Mouse (Mus musculus) intestine, embryonic 15.5 days (tissue): ENCODE measurements around the gene Lsm11. TPM values are rescaled to one million over a fixed set of nuclear protein-coding genes. Genes with fewer than 3 reads are reported as not detected.

Experiments
- ATAC-seq: fragments of 200-750 bp; cut with Nextera tagmentation; 2 replicates; pipeline ENCODE4 v1.8.0; 2017; ENCODE audit warnings: moderate TSS enrichment, moderate library complexity
- H3K27ac ChIP-seq: fragments of 300-500 bp; sonication (generic); 2 replicates; pipeline ENCODE4 v1.5.1; 2015; ENCODE audit warnings: mild to moderate bottlenecking, inconsistent platforms
- H3K27me3 ChIP-seq: fragments of 300-500 bp; sonication (generic); replicated peaks from 2 replicates; pipeline ENCODE4 v1.6.1; 2015; ENCODE audit warnings: inconsistent platforms
- H3K36me3 ChIP-seq: fragments of 300-500 bp; sonication (generic); 2 replicates; pipeline ENCODE4 v1.6.1; 2015; ENCODE audit warnings: inconsistent platforms
- H3K4me1 ChIP-seq: fragments of 300-500 bp; sonication (generic); replicated peaks from 2 replicates; pipeline ENCODE4 v1.6.1; 2015; ENCODE audit warnings: inconsistent platforms
- H3K4me2 ChIP-seq: fragments of 300-500 bp; sonication (generic); replicated peaks from 2 replicates; pipeline ENCODE4 v1.6.1; 2015; ENCODE audit warnings: mild to moderate bottlenecking, inconsistent platforms
- H3K4me3 ChIP-seq: fragments of 300-500 bp; sonication (generic); replicated peaks from 2 replicates; pipeline ENCODE4 v1.5.1; 2015; ENCODE audit warnings: inconsistent platforms
- H3K9ac ChIP-seq: fragments of 300-500 bp; sonication (generic); 2 replicates; pipeline ENCODE4 v1.6.1; 2015; ENCODE audit warnings: inconsistent platforms
- H3K9me3 ChIP-seq: fragments of 300-500 bp; sonication (generic); 2 replicates; pipeline ENCODE4 v1.6.1; 2016; ENCODE audit warnings: inconsistent platforms
- WGBS: fragments of 180-500 bp; shearing (Covaris S2); methylation state at CpG from one replicate; pipeline ENCODE4 v1.1.7; 2015; 5-methylcytosine and 5-hydroxymethylcytosine counted together
- polyA plus RNA-seq: library from polyadenylated mRNA; unstranded; fragments of >200 nt; fragmentation: Nextera tagmentation; extraction: Ambion mirVana; gene quantifications from 2 replicates; pipeline ENCODE4 v1.2.1, GENCODE M21; 2015

Lsm11 gene
- polyA plus RNA-seq, 1 experiment from 2014 or later = 6.7 TPM

- no peaks in the 10 kb centered on the region for H3K9me3 ChIP-seq
- no peak overlapping the region for H3K9ac ChIP-seq
- H3K4me3 ChIP-seq = no peak overlapping the region
- H3K27ac ChIP-seq = no peak overlapping the region
- ATAC-seq = no peak
- 0 out of 2 replicates have a peak, but pooled peaks cover 3% of the 10 kb centered on the region for H3K4me1 ChIP-seq
- H3K27me3 ChIP-seq = no peaks in the 10 kb centered on the region
- H3K36me3 ChIP-seq = no peaks in the 10 kb centered on the region
- WGBS = 72% methylated on average over 6 of the region's 6 CpGs
- no peak overlapping the region for H3K4me2 ChIP-seq
Measured at GRCm38 (mm10) chr11:45925436-45925835, 19.3 kb downstream of the Lsm11 start.

- no peaks in the 10 kb centered on the region for H3K9me3 ChIP-seq
- ATAC-seq = no peak
- no peak overlapping the region for H3K27ac ChIP-seq
- H3K4me1 ChIP-seq = 0 out of 2 replicates have a peak, but pooled peaks cover 3% of the 10 kb centered on the region
- H3K27me3 ChIP-seq = no peaks in the 10 kb centered on the region
- no peaks in the 10 kb centered on the region for H3K36me3 ChIP-seq
- H3K4me2 ChIP-seq = peak overlapping the region; percentile 37
- H3K4me3 ChIP-seq = 0 out of 2 replicates have a peak overlapping the region, but pooled peaks have one; percentile 1
- H3K9ac ChIP-seq = no peak overlapping the region
- WGBS = 15% methylated on average over 10 of the region's 10 CpGs
Measured at GRCm38 (mm10) chr11:45921480-45921898, 23.2 kb downstream of the Lsm11 start.

- 44% methylated on average over 8 of the region's 8 CpGs for WGBS
- Histone ChIP-seq H3K27me3 (no peaks in the 10 kb centered on the region), H3K4me3 (no peak overlapping the region), H3K4me1 (0 out of 2 replicates have a peak, but pooled peaks cover 3% of the 10 kb centered on the region), H3K4me2 (peak overlapping the region; percentile 37), H3K27ac (no peak overlapping the region), H3K9me3 (no peaks in the 10 kb centered on the region), H3K36me3 (no peaks in the 10 kb centered on the region), H3K9ac (no peak overlapping the region)
- ATAC-seq = no peak
Measured at GRCm38 (mm10) chr11:45921026-45921425, 23.7 kb downstream of the Lsm11 start.

GRCm38 (mm10) chr11:45918836-45919235 is 25.9 kb downstream of the Lsm11 start:
- no peak overlapping the region for H3K4me3 ChIP-seq
- H3K27ac ChIP-seq = no peak overlapping the region
- 73% methylated on average over 4 of the region's 4 CpGs for WGBS
- ATAC-seq = no peak
- H3K4me1 ChIP-seq = 0 out of 2 replicates have a peak, but pooled peaks cover 3% of the 10 kb centered on the region
- no peak overlapping the region for H3K9ac ChIP-seq
- no peaks in the 10 kb centered on the region for H3K36me3 ChIP-seq
- H3K4me2 ChIP-seq = no peak overlapping the region
- no peaks in the 10 kb centered on the region for H3K27me3 ChIP-seq
- no peaks in the 10 kb centered on the region for H3K9me3 ChIP-seq

GRCm38 (mm10) chr11:45918018-45918417 is 26.7 kb downstream of the Lsm11 start:
- Histone ChIP-seq H3K4me1 (0 out of 2 replicates have a peak, but pooled peaks cover 3% of the 10 kb centered on the region), H3K27ac (no peak overlapping the region), H3K4me2 (no peak overlapping the region), H3K9ac (no peak overlapping the region), H3K9me3 (no peaks in the 10 kb centered on the region), H3K27me3 (no peaks in the 10 kb centered on the region), H3K4me3 (no peak overlapping the region), H3K36me3 (no peaks in the 10 kb centered on the region)
- ATAC-seq = no peak
- 91% methylated on average over 6 of the region's 6 CpGs for WGBS

GRCm38 (mm10) chr11:45916196-45916595 is 28.5 kb downstream of the Lsm11 start:
- Histone ChIP-seq H3K9ac (no peak overlapping the region), H3K4me2 (no peak overlapping the region), H3K27me3 (no peaks in the 10 kb centered on the region), H3K9me3 (no peaks in the 10 kb centered on the region), H3K27ac (no peak overlapping the region), H3K36me3 (0 out of 2 replicates have a peak, but pooled peaks cover 1% of the 10 kb centered on the region), H3K4me1 (0 out of 2 replicates have a peak, but pooled peaks cover under 1% of the 10 kb centered on the region), H3K4me3 (no peak overlapping the region)
- 80% methylated on average over 10 of the region's 10 CpGs for WGBS
- ATAC-seq = no peak

GRCm38 (mm10) chr11:45910701-45911100 is 34.0 kb downstream of the Lsm11 start:
- H3K4me1 ChIP-seq = no peaks in the 10 kb centered on the region
- H3K27me3 ChIP-seq = no peaks in the 10 kb centered on the region
- no peak overlapping the region for H3K4me3 ChIP-seq
- no peaks in the 10 kb centered on the region for H3K9me3 ChIP-seq
- H3K9ac ChIP-seq = no peak overlapping the region
- ATAC-seq = no peak
- no peak overlapping the region for H3K4me2 ChIP-seq
- WGBS = 96% methylated on average over 5 of the region's 5 CpGs
- peaks cover 26% of the 10 kb centered on the region for H3K36me3 ChIP-seq
- H3K27ac ChIP-seq = no peak overlapping the region

- no peaks in the 10 kb centered on the region for H3K27me3 ChIP-seq
- no peak for ATAC-seq
- 98% methylated on average over 7 of the region's 7 CpGs for WGBS
- H3K27ac ChIP-seq = no peak overlapping the region
- H3K9me3 ChIP-seq = no peaks in the 10 kb centered on the region
- no peak overlapping the region for H3K9ac ChIP-seq
- no peak overlapping the region for H3K4me2 ChIP-seq
- no peak overlapping the region for H3K4me3 ChIP-seq
- no peaks in the 10 kb centered on the region for H3K4me1 ChIP-seq
- H3K36me3 ChIP-seq = peaks cover 26% of the 10 kb centered on the region
Measured at GRCm38 (mm10) chr11:45908894-45909293, 35.8 kb downstream of the Lsm11 start.

- no peak for ATAC-seq
- no peak overlapping the region for H3K4me3 ChIP-seq
- H3K4me2 ChIP-seq = no peak overlapping the region
- WGBS = 89% methylated on average over 7 of the region's 7 CpGs
- no peak overlapping the region for H3K9ac ChIP-seq
- no peaks in the 10 kb centered on the region for H3K27me3 ChIP-seq
- H3K27ac ChIP-seq = no peak overlapping the region
- peaks cover 29% of the 10 kb centered on the region for H3K36me3 ChIP-seq
- H3K9me3 ChIP-seq = no peaks in the 10 kb centered on the region
- no peaks in the 10 kb centered on the region for H3K4me1 ChIP-seq
Measured at GRCm38 (mm10) chr11:45908070-45908469, 36.7 kb downstream of the Lsm11 start.

- 86% methylated on average over 5 of the region's 5 CpGs for WGBS
- Histone ChIP-seq H3K4me3 (no peak overlapping the region), H3K27me3 (no peaks in the 10 kb centered on the region), H3K9ac (no peak overlapping the region), H3K9me3 (no peaks in the 10 kb centered on the region), H3K4me2 (no peak overlapping the region), H3K27ac (no peak overlapping the region), H3K4me1 (no peaks in the 10 kb centered on the region), H3K36me3 (peaks cover 33% of the 10 kb centered on the region)
- no peak for ATAC-seq
Measured at GRCm38 (mm10) chr11:45907301-45907700, 37.4 kb downstream of the Lsm11 start.

- 87% methylated on average over 8 of the region's 8 CpGs for WGBS
- Histone ChIP-seq H3K4me1 (no peaks in the 10 kb centered on the region), H3K27ac (no peak overlapping the region), H3K36me3 (peaks cover 32% of the 10 kb centered on the region), H3K4me2 (no peak overlapping the region), H3K9me3 (no peaks in the 10 kb centered on the region), H3K27me3 (no peaks in the 10 kb centered on the region), H3K4me3 (no peak overlapping the region), H3K9ac (no peak overlapping the region)
- ATAC-seq = no peak
Measured at GRCm38 (mm10) chr11:45906109-45906786, 38.5 kb downstream of the Lsm11 start.

GRCm38 (mm10) chr11:45900233-45901015 is 44.3 kb downstream of the Lsm11 start:
- Histone ChIP-seq H3K4me2 (no peak overlapping the region), H3K36me3 (peaks cover 6% of the 10 kb centered on the region; the same call in 1 of the 2 replicates), H3K4me1 (no peaks in the 10 kb centered on the region), H3K27ac (no peak overlapping the region), H3K9me3 (no peaks in the 10 kb centered on the region), H3K27me3 (no peaks in the 10 kb centered on the region), H3K9ac (no peak overlapping the region), H3K4me3 (no peak overlapping the region)
- WGBS = 68% methylated on average over 11 of the region's 11 CpGs
- ATAC-seq = peak; percentile 69
